Mouse (Mus musculus) forebrain, embryonic 16.5 days (tissue): ENCODE data around the gene Rmi1. TPM values are rescaled to one million over a fixed set of nuclear protein-coding genes. Genes with fewer than 3 reads are reported as not detected.
A peak's percentile ranks its signal among the peaks of the same experiment; 100 is the strongest.
"Not testable (repeated sequence)": the region's sequence is repeated elsewhere in the genome, so short reads cannot be mapped to it uniquely, and the experiment has no call there.

Source experiments
- ATAC-seq: fragments of 200-750 bp; cut with Nextera tagmentation; 2 replicates; pipeline ENCODE4 v1.8.0; 2017; ENCODE audit warnings: mild to moderate bottlenecking, moderate library complexity
- H3K27ac ChIP-seq: fragments of 300-500 bp; sonication (generic); 2 replicates; pipeline ENCODE4 v1.5.1; 2014; ENCODE audit warnings: low read length, control low read depth
- H3K27me3 ChIP-seq: fragments of 300-500 bp; sonication (generic); replicated peaks from 2 replicates; pipeline ENCODE4 v1.6.1; 2014; ENCODE audit warnings: low read length; ENCODE audit not compliant: control insufficient read depth, insufficient read depth
- H3K36me3 ChIP-seq: fragments of 300-500 bp; sonication (generic); 2 replicates; pipeline ENCODE4 v1.6.1; 2014; ENCODE audit not compliant: control insufficient read depth, insufficient read depth
- H3K4me1 ChIP-seq: fragments of 300-500 bp; sonication (generic); replicated peaks from 2 replicates; pipeline ENCODE4 v1.6.1; 2014; ENCODE audit warnings: low read length; ENCODE audit not compliant: control insufficient read depth, insufficient read depth
- H3K4me2 ChIP-seq: fragments of 300-500 bp; sonication (generic); 2 replicates; pipeline ENCODE4 v1.6.1; 2014; ENCODE audit warnings: mild to moderate bottlenecking, low read length, control low read depth
- H3K4me3 ChIP-seq: fragments of 300-500 bp; sonication (generic); replicated peaks from 2 replicates; pipeline ENCODE4 v1.5.1; 2014; ENCODE audit warnings: mild to moderate bottlenecking, low read length, control low read depth
- H3K9ac ChIP-seq: fragments of 300-500 bp; sonication (generic); replicated peaks from 2 replicates; pipeline ENCODE4 v1.6.1; 2014; ENCODE audit warnings: low read depth, low read length, control low read depth
- H3K9me3 ChIP-seq: fragments of 300-500 bp; sonication (generic); 2 replicates; pipeline ENCODE4 v1.6.1; 2016; ENCODE audit warnings: low read length; ENCODE audit not compliant: control insufficient read depth
- WGBS: fragments of 180-500 bp; shearing (Covaris S2); extraction: QIAGEN DNeasy Blood & Tissue Kit; methylation state at CpG from one replicate; pipeline ENCODE4 v1.1.7; 2014; 5-methylcytosine and 5-hydroxymethylcytosine counted together
- polyA plus RNA-seq: library from polyadenylated mRNA; unstranded; fragments of >200 nt; fragmentation: Nextera tagmentation; extraction: Ambion mirVana; gene quantifications from 2 replicates; pipeline ENCODE4 v1.2.1, GENCODE M21; 2015

The Rmi1 gene
- polyA plus RNA-seq, 1 experiment from 2014 or later = 24.2 TPM

DNA sequence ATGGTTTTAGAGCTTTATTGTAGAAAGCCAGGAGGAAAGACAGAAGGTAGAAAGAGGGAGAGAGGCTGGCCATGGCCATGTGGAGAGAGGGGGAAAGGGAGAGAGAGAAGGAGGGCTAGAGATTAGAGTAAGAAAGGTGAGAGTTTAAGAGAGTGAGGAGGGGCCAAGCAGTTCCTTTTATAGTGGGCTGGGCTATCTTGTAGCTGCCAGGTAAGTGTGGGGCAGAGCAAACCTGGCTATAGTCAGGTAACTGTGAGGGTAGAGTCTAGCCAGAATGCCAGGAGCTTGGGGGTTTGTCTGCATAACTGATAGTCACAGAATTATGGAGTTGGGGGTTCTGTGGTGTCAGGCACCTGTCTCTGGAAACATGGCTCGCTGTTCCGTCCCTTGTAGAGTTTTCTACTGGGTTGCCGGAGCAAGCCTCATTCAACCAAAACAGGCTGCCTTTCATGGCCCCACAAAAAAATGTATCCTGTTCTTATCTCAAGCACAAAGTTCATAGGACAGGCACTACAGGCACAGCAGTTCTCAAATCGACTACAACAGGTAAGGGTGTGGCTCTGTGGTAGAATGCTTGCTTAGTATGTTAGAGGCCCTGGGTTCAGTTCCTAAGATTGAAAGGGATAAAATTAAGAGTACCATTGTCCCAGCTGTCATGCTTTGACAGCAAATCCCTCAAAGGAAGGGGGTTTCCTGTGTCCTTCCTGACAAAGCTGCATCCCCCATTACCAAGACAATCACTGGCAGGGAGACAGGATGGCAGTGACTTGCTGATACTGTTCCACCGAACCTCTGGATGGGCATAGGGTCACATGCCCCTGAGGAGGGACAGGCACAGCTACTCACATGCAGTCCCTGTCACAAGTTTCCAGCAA, 29.5 kb upstream of the Rmi1 start:
- Histone ChIP-seq H3K27ac (no peak overlapping the region), H3K36me3 (no peaks in the 10 kb centered on the region), H3K4me1 (no peaks in the 10 kb centered on the region), H3K9me3 (no peaks in the 10 kb centered on the region), H3K4me3 (no peak overlapping the region), H3K4me2 (no peak overlapping the region), H3K27me3 (no peaks in the 10 kb centered on the region), H3K9ac (no peak overlapping the region)
- WGBS = 85% methylated on average over 5 of the region's 5 CpGs
- ATAC-seq = no peak

- no peak for ATAC-seq
- Histone ChIP-seq H3K4me3 (no peak overlapping the region), H3K36me3 (no peaks in the 10 kb centered on the region), H3K4me2 (no peak overlapping the region), H3K27me3 (no peaks in the 10 kb centered on the region), H3K9me3 (no peaks in the 10 kb centered on the region), H3K4me1 (no peaks in the 10 kb centered on the region), H3K9ac (no peak overlapping the region), H3K27ac (no peak overlapping the region)
- WGBS = 93% methylated on average over 2 of the region's 2 CpGs
These were observed 28.9 kb upstream of the Rmi1 start for GRCm38 (mm10) chr13:58373153-58373470.

DNA sequence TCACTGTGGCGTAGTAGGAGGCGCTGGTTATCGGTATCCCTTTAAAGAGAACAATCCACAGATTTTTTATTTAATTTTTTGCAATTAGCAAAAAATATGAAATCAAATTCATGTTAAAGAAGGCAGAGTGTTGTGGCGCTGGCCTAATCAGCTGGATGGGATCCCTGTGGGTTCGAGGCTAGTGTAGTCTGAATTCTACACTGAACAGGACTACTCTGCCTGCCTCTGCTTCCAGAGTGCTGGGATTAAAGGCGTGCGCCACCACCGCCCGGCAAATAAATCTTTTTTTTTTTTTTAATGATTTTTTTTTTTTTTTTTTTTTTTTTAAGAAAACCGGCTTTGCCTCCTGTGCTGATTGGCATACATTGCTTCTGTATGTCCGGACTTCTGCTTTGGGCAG, 17.7 kb upstream of the Rmi1 start:
- Histone ChIP-seq H3K27me3 (no peaks in the 10 kb centered on the region), H3K4me2 (peak overlapping the region; percentile 94), H3K4me3 (peak overlapping the region; percentile 82), H3K9me3 (peaks cover 13% of the 10 kb centered on the region), H3K27ac (no peak overlapping the region), H3K9ac (peak overlapping the region; percentile 85), H3K36me3 (peaks cover 18% of the 10 kb centered on the region), H3K4me1 (peaks cover 9% of the 10 kb centered on the region; the same call in 1 of the 2 replicates)
- 39% methylated on average over 11 of the region's 11 CpGs for WGBS
- ATAC-seq = peak; percentile 41; the same call in 1 of the 2 replicates

GRCm38 (mm10) chr13:58384779-58385546, 17.1 kb upstream of the Rmi1 start, which contains the start of gene 2210016F16Rik:
Gene 2210016F16Rik (minus strand): TSS chr13:58385225.
- H3K27ac ChIP-seq = peak within 1 kb of the TSS; percentile 14; the same call in 1 of the 2 replicates
- 2% methylated on average over 80 of the region's 80 CpGs for WGBS
- peak; percentile 67 for ATAC-seq
- H3K4me2 ChIP-seq = peak within 1 kb of the TSS; percentile 94
- H3K36me3 ChIP-seq = peaks cover 18% of the 10 kb centered on the region
- H3K4me3 ChIP-seq = peak within 1 kb of the TSS; percentile 82
- peak within 1 kb of the TSS; percentile 85 for H3K9ac ChIP-seq
- H3K27me3 ChIP-seq = no peaks in the 10 kb centered on the region
- H3K4me1 ChIP-seq = peaks cover 9% of the 10 kb centered on the region; the same call in 1 of the 2 replicates
- H3K9me3 ChIP-seq = peaks cover 13% of the 10 kb centered on the region

DNA sequence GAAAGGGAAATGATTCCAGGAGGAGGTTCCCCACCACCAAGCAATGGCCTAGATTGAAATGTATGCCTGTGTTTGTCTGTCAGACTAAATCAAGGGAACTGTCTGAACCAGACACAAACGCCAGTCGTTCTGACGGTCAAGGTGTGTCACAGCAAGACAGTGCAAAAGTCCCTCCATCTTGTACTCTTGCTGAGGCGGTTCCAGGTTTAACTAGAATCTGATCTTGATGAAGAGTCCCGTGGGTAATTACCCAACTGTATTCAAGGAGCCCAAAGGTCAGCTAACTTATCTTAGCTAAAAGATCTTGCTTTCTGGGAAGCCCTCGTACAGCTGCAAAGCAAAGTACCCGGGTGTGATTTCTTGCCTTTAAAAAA, 16.5 kb upstream of the Rmi1 start:
- Histone ChIP-seq H3K27me3 (no peaks in the 10 kb centered on the region), H3K9ac (peak overlapping the region; percentile 85; the same call in 1 of the 2 replicates), H3K4me3 (peak overlapping the region; percentile 82; the same call in 1 of the 2 replicates), H3K36me3 (peaks cover 15% of the 10 kb centered on the region), H3K9me3 (peaks cover 9% of the 10 kb centered on the region), H3K4me1 (peaks cover 9% of the 10 kb centered on the region; the same call in 1 of the 2 replicates), H3K4me2 (peak overlapping the region; percentile 94), H3K27ac (no peak overlapping the region)
- 90% methylated on average over 7 of the region's 7 CpGs for WGBS
- no peak for ATAC-seq

GRCm38 (mm10) chr13:58387948-58388347, 14.1 kb upstream of the Rmi1 start:
- Histone ChIP-seq H3K4me3 (no peak overlapping the region), H3K27me3 (no peaks in the 10 kb centered on the region), H3K4me2 (no peak overlapping the region), H3K27ac (no peak overlapping the region), H3K36me3 (peaks cover 8% of the 10 kb centered on the region), H3K9me3 (no peaks in the 10 kb centered on the region), H3K4me1 (peaks cover 9% of the 10 kb centered on the region; the same call in 1 of the 2 replicates), H3K9ac (no peak overlapping the region)
- 10% methylated on average over 7 of the region's 7 CpGs for WGBS
- peak; percentile 65 for ATAC-seq

DNA sequence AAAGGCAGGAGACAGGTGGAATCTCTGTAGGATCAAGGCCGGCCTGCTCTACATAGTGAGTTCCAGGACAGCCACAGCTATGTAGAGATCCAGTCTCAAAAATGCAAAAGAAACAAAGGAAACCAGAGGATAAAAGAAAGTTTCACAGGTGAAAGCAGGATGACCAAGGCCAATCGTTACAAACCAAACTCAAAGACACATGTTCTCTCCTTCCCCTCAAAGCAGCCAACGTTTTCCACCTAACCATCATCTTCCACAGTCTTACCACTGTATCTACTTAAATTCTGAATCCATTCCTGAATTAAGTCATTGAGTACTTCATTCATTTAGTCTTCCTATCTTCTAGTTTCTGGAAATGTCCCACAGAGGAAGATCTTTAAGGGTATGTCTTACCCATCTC, 13.7 kb upstream of the Rmi1 start:
- H3K4me3 ChIP-seq = no peak overlapping the region
- no peaks in the 10 kb centered on the region for H3K9me3 ChIP-seq
- no peak overlapping the region for H3K27ac ChIP-seq
- no peak overlapping the region for H3K4me2 ChIP-seq
- no peaks in the 10 kb centered on the region for H3K27me3 ChIP-seq
- H3K9ac ChIP-seq = no peak overlapping the region
- 57% methylated on average over 3 of the region's 3 CpGs for WGBS
- peaks cover 9% of the 10 kb centered on the region; the same call in 1 of the 2 replicates for H3K4me1 ChIP-seq
- ATAC-seq = peak; percentile 21; the same call in 1 of the 2 replicates
- peaks cover 11% of the 10 kb centered on the region for H3K36me3 ChIP-seq

- WGBS = 73% methylated on average over 2 of the region's 2 CpGs
- Histone ChIP-seq H3K9me3 (no peaks in the 10 kb centered on the region), H3K9ac (no peak overlapping the region), H3K4me1 (peaks cover 4% of the 10 kb centered on the region; the same call in 1 of the 2 replicates), H3K27ac (no peak overlapping the region), H3K4me3 (no peak overlapping the region), H3K36me3 (peaks cover 16% of the 10 kb centered on the region), H3K27me3 (no peaks in the 10 kb centered on the region), H3K4me2 (no peak overlapping the region)
- ATAC-seq = no peak
These were observed 12.6 kb upstream of the Rmi1 start for GRCm38 (mm10) chr13:58389324-58389951.

- not testable (repeated sequence) for ATAC-seq, H3K4me2 ChIP-seq
These were observed 7.7 kb upstream of the Rmi1 start for GRCm38 (mm10) chr13:58394392-58394791.

More at GRCm38 (mm10) chr13:58394392-58394791, 7.7 kb upstream of the Rmi1 start:
- not testable (repeated sequence) for H3K9ac ChIP-seq, H3K9me3 ChIP-seq, H3K4me1 ChIP-seq, H3K27ac ChIP-seq, H3K27me3 ChIP-seq, H3K4me3 ChIP-seq
- H3K36me3 ChIP-seq = peaks cover 40% of the 10 kb centered on the region
- WGBS = 90% methylated on average over 11 of the region's 11 CpGs
